Mouse (Mus musculus) thymus, adult 2 months (tissue): ENCODE results near the gene Gm29776. TPM values are rescaled to one million over a fixed set of nuclear protein-coding genes. Genes with fewer than 3 reads are reported as not detected.

Source experiments
- DNase-seq: peaks from one replicate; pipeline ENCODE4 v3.0.0; 2021
- H3K27ac ChIP-seq: fragments of 200-500 bp; 2 replicates; pipeline ENCODE4 v1.5.1; 2012; ENCODE audit warnings: low read length, control low read depth; ENCODE audit not compliant: control insufficient read depth, insufficient read depth
- H3K27me3 ChIP-seq: fragments of 200-500 bp; 2 replicates; pipeline ENCODE4 v1.6.1; 2012; ENCODE audit warnings: mild to moderate bottlenecking, low read length, moderate library complexity, mixed read lengths; ENCODE audit not compliant: control insufficient read depth, insufficient read depth
- H3K36me3 ChIP-seq: fragments of 200-500 bp; 2 replicates; pipeline ENCODE4 v1.6.1; 2012; ENCODE audit warnings: mild to moderate bottlenecking, low read length, moderate library complexity; ENCODE audit not compliant: control insufficient read depth, insufficient read depth
- H3K4me1 ChIP-seq: fragments of 200-500 bp; replicated peaks from 2 replicates; pipeline ENCODE4 v1.6.1; 2012; ENCODE audit warnings: low read length; ENCODE audit not compliant: control insufficient read depth, insufficient read depth
- H3K4me3 ChIP-seq: fragments of 200-500 bp; 2 replicates; pipeline ENCODE4 v1.5.1; 2012; ENCODE audit warnings: mild to moderate bottlenecking, low read length, control low read depth, moderate library complexity; ENCODE audit not compliant: control insufficient read depth, insufficient read depth
- CTCF ChIP-seq: fragments of 200-500 bp; IDR thresholded peaks from 2 replicates; pipeline ENCODE4 v1.5.1; 2012; ENCODE audit warnings: mild to moderate bottlenecking, control low read depth, low read length, moderate library complexity, borderline replicate concordance; ENCODE audit not compliant: control insufficient read depth, poor library complexity, insufficient read depth; ENCODE audit errors: extremely low read depth
- POLR2A ChIP-seq: fragments of 200-500 bp; IDR thresholded peaks from 2 replicates; pipeline ENCODE4 v1.6.1; 2012; ENCODE audit warnings: mild to moderate bottlenecking, low read length, control low read depth, moderate library complexity; ENCODE audit not compliant: control insufficient read depth, poor library complexity, insufficient read depth; ENCODE audit errors: extremely low read depth
- WGBS: fragments of 180-500 bp; shearing (Covaris S2); methylation state at CpG from one replicate; pipeline ENCODE4 v1.1.7; 2018; 5-methylcytosine and 5-hydroxymethylcytosine counted together
- polyA plus RNA-seq: library from polyadenylated mRNA; depleted of rRNA; stranded (reverse); fragments of >200 nt; gene quantifications from 2 replicates; pipeline ENCODE4 v1.2.3, GENCODE M21; 2012

Gene Gm29776
- polyA plus RNA-seq, 1 experiment = 0.09 TPM

DNA sequence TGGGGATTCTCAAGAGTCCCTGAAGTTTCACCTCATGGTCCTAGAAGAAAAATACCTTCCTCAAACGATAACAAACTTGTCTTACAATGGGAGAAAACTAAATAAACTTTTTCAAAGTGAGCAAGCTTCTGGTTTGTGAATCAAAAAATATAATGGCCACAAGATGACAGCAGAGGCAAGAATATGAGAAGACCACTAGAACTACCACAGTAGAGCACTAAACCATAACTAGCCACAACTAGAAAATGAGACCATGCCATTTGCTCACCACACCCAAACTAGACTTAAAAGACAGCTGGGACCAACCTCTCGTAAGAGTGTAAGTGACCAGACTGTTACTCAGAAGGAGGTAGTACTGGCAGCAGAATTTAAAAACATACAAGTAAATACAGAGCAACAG, 38.6 kb downstream of the Gm29776 start:
- 94% methylated on average over 2 of the region's 2 CpGs for WGBS
- no peak for DNase-seq
- H3K27me3 ChIP-seq = no peaks in the 10 kb centered on the region
- H3K36me3 ChIP-seq = peaks cover 95% of the 10 kb centered on the region
- TF ChIP-seq POLR2A = no peak
- no peak for TF ChIP-seq CTCF
- no peaks in the 10 kb centered on the region for H3K4me1 ChIP-seq
- H3K4me3 ChIP-seq = no peak overlapping the region
- no peak overlapping the region for H3K27ac ChIP-seq

GRCm38 (mm10) chr14:54653496-54653895, 45.1 kb downstream of the Gm29776 start:
- WGBS = 1% methylated on average over 12 of the region's 12 CpGs
- H3K4me3 ChIP-seq = peak overlapping the region; percentile 83
- peak; percentile 86 for DNase-seq
- TF ChIP-seq CTCF = 0 out of 2 replicates have a peak, but pooled peaks have one; percentile 17
- peak; percentile 48; the same call in 1 of the 2 replicates for TF ChIP-seq POLR2A
- H3K36me3 ChIP-seq = peaks cover 49% of the 10 kb centered on the region
- H3K27me3 ChIP-seq = no peaks in the 10 kb centered on the region
- H3K27ac ChIP-seq = peak overlapping the region; percentile 78
- H3K4me1 ChIP-seq = peaks cover 7% of the 10 kb centered on the region

DNA sequence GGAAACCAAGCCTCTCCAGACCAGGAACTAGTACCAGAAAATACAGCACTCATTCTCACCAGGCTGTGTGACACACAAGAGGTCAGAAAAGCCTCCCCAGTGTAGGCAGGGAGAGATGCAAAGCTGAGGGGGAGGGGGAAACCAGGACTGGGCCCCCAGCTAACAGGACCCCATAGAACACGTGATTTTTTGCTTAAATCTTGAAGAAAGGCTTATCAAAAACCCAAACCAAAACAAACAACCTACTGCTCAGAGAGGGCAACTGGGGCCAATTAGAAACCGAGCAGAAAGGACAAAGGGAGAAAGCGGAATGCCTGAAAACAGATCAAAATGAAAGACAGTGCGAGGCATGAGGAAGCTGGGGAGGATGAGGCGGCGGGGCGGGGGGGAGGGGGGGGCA, 45.8 kb downstream of the Gm29776 start:
- no peak for DNase-seq
- peak overlapping the region; percentile 31 for H3K4me3 ChIP-seq
- peaks cover 45% of the 10 kb centered on the region for H3K36me3 ChIP-seq
- 4% methylated on average over 6 of the region's 7 CpGs for WGBS
- peak overlapping the region; percentile 78; the same call in 1 of the 2 replicates for H3K27ac ChIP-seq
- H3K4me1 ChIP-seq = peaks cover 7% of the 10 kb centered on the region
- TF ChIP-seq POLR2A = no peak
- no peak for TF ChIP-seq CTCF
- no peaks in the 10 kb centered on the region for H3K27me3 ChIP-seq

DNA sequence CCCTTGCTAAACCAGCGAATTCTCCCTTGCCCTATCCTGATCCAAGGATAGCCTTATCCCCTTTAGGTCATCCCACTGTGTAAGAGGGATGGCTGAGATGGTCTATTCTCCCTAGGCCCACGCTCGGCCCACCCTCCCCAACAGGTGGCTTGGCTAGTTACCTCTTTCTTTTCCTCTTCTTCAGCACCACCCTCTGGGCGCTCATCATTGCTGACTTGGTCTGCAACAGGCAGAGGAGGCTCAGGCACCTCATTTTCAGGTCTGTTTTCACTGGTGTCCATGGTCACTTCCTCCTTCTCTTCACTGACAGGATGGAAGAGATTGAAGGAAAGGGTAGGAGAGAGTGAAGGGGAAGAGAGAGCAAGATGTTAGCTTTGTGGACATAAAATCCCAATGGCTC, 47.1 kb downstream of the Gm29776 start:
- H3K27ac ChIP-seq = no peak overlapping the region
- no peak for DNase-seq
- 95% methylated on average over 4 of the region's 4 CpGs for WGBS
- H3K4me3 ChIP-seq = no peak overlapping the region
- H3K27me3 ChIP-seq = no peaks in the 10 kb centered on the region
- H3K36me3 ChIP-seq = peaks cover 44% of the 10 kb centered on the region
- peaks cover 7% of the 10 kb centered on the region for H3K4me1 ChIP-seq
- TF ChIP-seq CTCF (no peak), POLR2A (no peak)

GRCm38 (mm10) chr14:54650621-54651454, 47.8 kb downstream of the Gm29776 start:
- Histone ChIP-seq H3K4me1 (peaks cover 7% of the 10 kb centered on the region), H3K27ac (no peak overlapping the region), H3K27me3 (no peaks in the 10 kb centered on the region), H3K4me3 (no peak overlapping the region), H3K36me3 (peaks cover 44% of the 10 kb centered on the region)
- 71% methylated on average over 23 of the region's 23 CpGs for WGBS
- DNase-seq = peak; percentile 88
- no peak for TF ChIP-seq POLR2A
- TF ChIP-seq CTCF = no peak

DNA sequence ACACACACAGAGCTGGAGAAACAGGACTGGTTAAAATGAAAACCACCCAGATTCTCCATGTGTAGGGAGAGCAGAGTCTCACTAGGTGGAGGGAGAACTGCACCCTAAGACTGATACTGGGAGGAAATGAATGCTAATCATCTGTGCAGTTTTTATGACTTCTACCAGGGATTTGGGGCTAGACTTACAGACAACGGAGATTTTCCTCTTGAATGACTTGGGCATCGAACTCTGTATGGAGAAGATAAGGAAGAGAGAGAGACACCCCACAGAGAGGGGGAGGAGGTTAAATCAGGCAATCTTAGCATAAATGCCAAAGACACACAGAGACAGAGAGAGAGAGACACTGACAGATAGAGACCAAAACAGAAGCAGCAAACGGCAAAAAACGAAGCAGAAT, 50.7 kb downstream of the Gm29776 start:
- Histone ChIP-seq H3K27ac (no peak overlapping the region), H3K27me3 (no peaks in the 10 kb centered on the region; the same call in 1 of the 2 replicates), H3K36me3 (peaks cover 69% of the 10 kb centered on the region), H3K4me1 (peaks cover 6% of the 10 kb centered on the region), H3K4me3 (no peak overlapping the region)
- DNase-seq = no peak
- WGBS = over 99% methylated on average over 4 of the region's 4 CpGs
- no peak for TF ChIP-seq CTCF
- TF ChIP-seq POLR2A = no peak
